Mouse (Mus musculus): ENCODE results near the gene Dgki. TPM values are rescaled to one million over a fixed set of nuclear protein-coding genes. Genes with fewer than 3 reads are reported as not detected.

Gene Dgki
- polyA plus RNA-seq, 1 experiment from 2014 or later = 1.3 TPM

DNA sequence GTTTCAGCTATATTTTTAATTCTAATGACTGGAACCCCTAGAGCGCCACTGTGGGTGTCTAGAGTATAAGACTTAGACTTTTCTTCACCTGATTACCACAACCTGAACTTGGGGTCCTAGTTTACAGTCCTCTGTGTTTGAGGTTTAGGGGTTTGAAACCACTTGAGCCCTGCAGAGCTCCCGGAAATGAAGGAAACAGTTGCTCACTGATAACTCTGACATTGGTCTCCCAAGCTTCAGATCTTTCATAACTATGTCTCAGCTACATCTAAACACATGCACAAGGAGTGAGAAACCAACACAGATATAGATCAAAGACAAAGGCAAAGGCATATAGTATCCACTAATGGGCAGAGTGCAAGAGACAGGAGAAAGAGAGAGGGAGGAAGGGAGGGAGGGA lies 271.7 kb downstream of the Dgki start:
- Histone ChIP-seq H3K36me3 (no peaks in the 10 kb centered on the region), H3K27me3 (no peaks in the 10 kb centered on the region)

DNA sequence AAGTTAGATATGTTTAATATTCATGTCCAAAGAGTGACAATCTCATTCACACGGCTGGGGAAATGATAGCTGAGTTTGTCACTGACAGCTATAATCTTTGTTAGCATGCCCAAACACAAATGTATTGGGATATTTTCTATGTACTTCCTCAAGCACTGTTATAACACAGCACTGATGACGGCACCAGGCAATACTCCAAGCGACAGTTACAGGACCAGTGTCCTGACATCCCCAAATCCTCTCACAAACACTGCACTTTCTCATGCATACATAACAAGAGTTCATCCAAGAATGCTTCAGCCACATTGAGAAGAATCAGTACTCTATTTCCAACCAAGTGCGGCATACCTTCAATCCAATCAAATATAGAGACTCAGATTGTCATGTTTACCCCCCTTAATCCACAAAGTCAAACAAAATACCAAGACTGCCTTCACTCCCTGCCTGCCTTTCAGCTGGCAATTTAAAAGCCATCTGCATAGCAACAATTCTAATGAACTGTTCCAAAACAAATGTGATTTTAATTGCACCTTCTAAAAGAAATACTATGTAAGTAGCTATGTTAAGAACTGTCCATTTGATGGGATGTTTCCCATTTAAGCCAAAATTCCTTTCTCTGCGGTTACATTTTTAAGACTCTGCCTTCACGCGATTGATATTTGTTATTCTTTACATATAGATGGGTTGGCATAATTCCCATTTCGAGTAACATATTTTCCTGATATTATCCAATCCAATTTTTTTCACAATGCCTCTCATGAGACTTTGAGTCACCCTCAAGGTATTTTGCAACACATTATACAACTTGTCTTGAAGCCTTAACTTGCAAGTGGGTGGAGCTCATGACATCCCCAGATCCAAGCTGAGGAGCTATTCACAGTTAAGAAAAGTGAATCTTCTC lies 273.4 kb downstream of the Dgki start:
- Histone ChIP-seq H3K4me1 (no peaks in the 10 kb centered on the region), H3K4me2 (replicated peaks) (no peak overlapping the region), H3K9me3 (no peaks in the 10 kb centered on the region), H3K4me3 (no peak overlapping the region), H3K27ac (no peak overlapping the region), H3K27me3 (no peaks in the 10 kb centered on the region), H3K36me3 (no peaks in the 10 kb centered on the region), H3K9ac (no peak overlapping the region)
- WGBS = 86% methylated on average over 8 of the region's 8 CpGs
- no peak for ATAC-seq (ENCODE audit: low FRiP score, low read depth)

More for the DNA sequence above, 271.7 kb downstream of the Dgki start:
- Histone ChIP-seq H3K9me3 (no peaks in the 10 kb centered on the region), H3K4me1 (no peaks in the 10 kb centered on the region), H3K27ac (no peak overlapping the region), H3K9ac (no peak overlapping the region), H3K4me3 (no peak overlapping the region), H3K4me2 (replicated peaks) (no peak overlapping the region)
- no peak for ATAC-seq (ENCODE audit: low FRiP score, low read depth)
- WGBS = 93% methylated on average over 2 of the region's 2 CpGs

DNA sequence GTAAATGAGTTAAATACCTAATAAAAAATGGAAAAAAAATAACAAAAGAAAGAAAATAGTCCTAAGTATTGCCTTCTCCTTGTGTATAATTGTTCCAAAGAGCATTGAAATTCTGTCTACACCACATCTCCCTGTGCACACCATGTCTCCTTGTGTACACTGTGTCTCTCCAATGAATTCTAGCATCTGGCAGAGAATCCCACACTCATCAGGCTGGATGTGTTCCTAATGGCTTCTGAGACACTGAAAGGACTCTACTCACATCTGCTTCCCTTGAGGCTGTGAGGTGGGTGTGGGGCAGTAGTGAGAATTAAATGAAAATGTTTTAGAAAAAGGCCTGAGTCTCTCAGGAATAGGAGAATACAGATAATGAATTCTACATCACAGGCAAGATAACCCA lies 283.9 kb downstream of the Dgki start:
- no peaks in the 10 kb centered on the region for H3K9me3 ChIP-seq
- no peak overlapping the region for H3K4me3 ChIP-seq
- no peak for ATAC-seq (ENCODE audit: low FRiP score, low read depth)
- no peaks in the 10 kb centered on the region for H3K27me3 ChIP-seq
- no peak overlapping the region for H3K4me2 ChIP-seq (replicated peaks)
- H3K36me3 ChIP-seq = no peaks in the 10 kb centered on the region
- no peak overlapping the region for H3K27ac ChIP-seq
- H3K9ac ChIP-seq = no peak overlapping the region
- no peaks in the 10 kb centered on the region for H3K4me1 ChIP-seq

DNA sequence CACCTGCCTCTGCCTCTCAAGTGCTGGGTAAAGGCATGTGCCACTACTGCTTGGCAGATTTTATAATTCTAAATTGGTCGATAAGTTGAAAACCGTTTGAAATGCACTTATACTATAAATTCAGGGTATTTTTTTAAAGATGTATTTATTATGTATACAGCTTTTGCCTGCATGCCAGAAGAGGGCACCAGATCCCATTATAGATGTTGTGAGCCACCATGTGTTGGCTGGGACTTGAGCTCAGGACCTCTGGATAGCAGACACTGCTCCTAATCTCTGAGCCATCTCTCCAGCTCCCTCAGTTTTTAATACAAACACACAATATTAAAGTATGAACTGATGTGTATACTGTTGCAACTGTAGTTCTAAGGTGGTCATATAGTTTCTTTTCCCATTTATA lies 288.4 kb downstream of the Dgki start:
- no peaks in the 10 kb centered on the region for H3K4me1 ChIP-seq
- H3K4me3 ChIP-seq = no peak overlapping the region
- no peaks in the 10 kb centered on the region for H3K36me3 ChIP-seq
- no peak for ATAC-seq (ENCODE audit: low FRiP score, low read depth)
- no peak overlapping the region for H3K27ac ChIP-seq
- H3K27me3 ChIP-seq = no peaks in the 10 kb centered on the region
- no peak overlapping the region for H3K4me2 ChIP-seq (replicated peaks)
- no peak overlapping the region for H3K9ac ChIP-seq
- 93% methylated on average over 2 of the region's 2 CpGs for WGBS
- no peaks in the 10 kb centered on the region for H3K9me3 ChIP-seq

DNA sequence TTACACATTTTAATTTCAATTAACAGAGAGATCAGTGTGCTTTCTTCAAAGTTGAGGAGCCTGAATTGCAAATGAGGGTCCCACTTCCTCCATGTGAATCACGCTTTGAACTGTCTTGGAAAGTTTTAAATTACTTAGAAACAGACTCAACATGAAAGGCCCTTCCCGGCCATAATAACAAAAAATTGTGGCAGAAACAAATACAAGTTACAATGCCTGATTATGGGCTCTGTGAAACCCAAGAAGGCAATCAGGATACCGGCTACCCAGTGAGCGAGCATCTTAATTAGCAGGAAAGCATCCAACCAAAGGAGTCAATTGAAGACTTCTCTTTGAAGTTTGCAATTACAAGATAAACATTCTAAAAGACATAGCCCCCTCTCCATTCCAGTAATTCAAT lies 292.4 kb downstream of the Dgki start:
- H3K27ac ChIP-seq = no peak overlapping the region
- no peaks in the 10 kb centered on the region for H3K36me3 ChIP-seq
- ATAC-seq (ENCODE audit: low FRiP score, low read depth) = no peak
- H3K9me3 ChIP-seq = no peaks in the 10 kb centered on the region
- H3K9ac ChIP-seq = no peak overlapping the region
- 13% methylated on average over 4 of the region's 4 CpGs for WGBS
- no peaks in the 10 kb centered on the region for H3K27me3 ChIP-seq
- no peak overlapping the region for H3K4me3 ChIP-seq
- no peaks in the 10 kb centered on the region for H3K4me1 ChIP-seq
- H3K4me2 ChIP-seq (replicated peaks) = no peak overlapping the region

DNA sequence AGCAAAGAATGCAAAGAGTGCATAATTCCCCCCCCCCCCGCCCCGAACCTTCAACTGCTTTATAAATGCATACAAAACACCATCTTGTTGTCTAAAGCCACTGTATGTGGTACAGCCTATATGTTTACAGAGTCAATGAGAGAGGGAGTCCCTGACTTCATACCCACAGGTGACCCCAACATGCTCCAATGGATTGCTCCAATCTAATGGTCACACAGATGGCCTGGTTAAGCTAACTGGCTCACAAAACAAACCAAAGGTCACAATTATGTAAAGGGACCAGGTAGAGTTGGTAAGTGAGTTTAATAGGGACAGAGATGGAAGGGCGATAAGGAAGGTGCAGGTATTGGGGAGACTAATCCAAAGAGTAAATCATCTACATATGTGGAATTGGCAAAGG lies 295.1 kb downstream of the Dgki start:
- Histone ChIP-seq H3K4me1 (no peaks in the 10 kb centered on the region), H3K4me2 (replicated peaks) (no peak overlapping the region), H3K27ac (no peak overlapping the region), H3K9me3 (no peaks in the 10 kb centered on the region), H3K36me3 (no peaks in the 10 kb centered on the region), H3K27me3 (no peaks in the 10 kb centered on the region), H3K4me3 (no peak overlapping the region), H3K9ac (no peak overlapping the region)
- 82% methylated on average over 3 of the region's 3 CpGs for WGBS
- no peak for ATAC-seq (ENCODE audit: low FRiP score, low read depth)

DNA sequence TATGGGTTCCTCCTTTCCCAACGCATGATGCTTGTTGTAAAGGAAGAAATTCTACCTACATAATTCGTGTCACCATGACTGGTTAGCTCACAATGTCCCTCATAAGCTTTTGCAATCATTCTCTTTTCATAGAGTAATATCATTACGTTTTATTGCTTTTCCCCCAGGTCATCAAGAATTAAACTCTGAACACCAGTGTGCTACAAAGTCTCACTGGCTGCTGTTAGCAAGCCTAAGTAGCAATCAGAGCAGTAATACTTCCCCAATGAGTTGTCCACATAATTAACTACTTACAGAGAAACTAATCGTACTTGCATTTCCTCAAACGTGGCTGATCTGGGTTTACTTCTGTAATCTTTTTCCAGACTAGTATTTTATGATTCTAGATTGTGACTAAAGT lies 296.7 kb downstream of the Dgki start:
- H3K27ac ChIP-seq = no peak overlapping the region
- WGBS = 49% methylated on average over 5 of the region's 5 CpGs
- no peak overlapping the region for H3K9ac ChIP-seq
- no peak for ATAC-seq (ENCODE audit: low FRiP score, low read depth)
- no peak overlapping the region for H3K4me2 ChIP-seq (replicated peaks)
- H3K9me3 ChIP-seq = no peaks in the 10 kb centered on the region
- no peaks in the 10 kb centered on the region for H3K4me1 ChIP-seq
- no peaks in the 10 kb centered on the region for H3K27me3 ChIP-seq
- H3K36me3 ChIP-seq = no peaks in the 10 kb centered on the region
- H3K4me3 ChIP-seq = no peak overlapping the region

DNA sequence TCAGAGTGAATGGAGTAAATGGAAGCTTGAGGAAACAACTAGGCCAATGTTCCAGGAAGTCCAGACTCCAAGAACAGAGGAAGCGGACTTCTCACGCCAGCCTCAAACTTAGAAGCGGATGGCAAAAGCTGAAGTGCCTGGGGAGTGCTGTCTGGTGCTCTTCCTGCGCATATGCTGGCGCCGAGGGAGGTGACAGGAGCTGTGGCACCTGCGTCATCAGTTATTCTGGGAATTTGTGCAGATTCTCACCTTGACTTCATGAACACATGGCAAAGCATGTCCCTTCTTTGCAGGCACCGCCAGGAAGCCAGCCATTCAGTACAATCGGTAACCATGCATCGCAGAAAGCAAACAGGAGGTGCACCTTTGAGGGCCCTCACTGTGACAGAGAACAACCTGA lies 301.0 kb downstream of the Dgki start:
- H3K4me1 ChIP-seq = no peaks in the 10 kb centered on the region
- no peaks in the 10 kb centered on the region for H3K9me3 ChIP-seq
- H3K4me3 ChIP-seq = no peak overlapping the region

DNA sequence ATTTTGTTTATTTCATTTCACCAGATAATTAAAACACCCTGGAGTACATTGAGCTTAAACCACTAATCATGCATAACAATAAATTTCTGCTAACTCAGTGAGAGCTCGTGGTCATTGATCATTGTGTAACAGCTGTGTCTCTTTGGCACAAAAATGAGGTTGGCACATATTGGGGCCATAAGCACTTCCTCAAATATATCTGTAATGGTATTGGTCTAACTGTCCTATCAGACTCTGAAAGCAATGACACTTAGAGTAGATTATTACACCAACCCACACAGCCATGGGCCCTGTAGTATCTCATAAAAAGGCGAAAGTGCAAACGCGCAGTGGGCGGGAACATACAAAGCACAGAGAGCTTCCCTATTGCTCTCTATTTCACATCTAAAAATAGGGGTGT lies 305.7 kb downstream of the Dgki start:
- no peak overlapping the region for H3K9ac ChIP-seq
- H3K36me3 ChIP-seq = no peaks in the 10 kb centered on the region
- H3K4me3 ChIP-seq = no peak overlapping the region
- no peak overlapping the region for H3K27ac ChIP-seq
- H3K27me3 ChIP-seq = no peaks in the 10 kb centered on the region
- ATAC-seq (ENCODE audit: low FRiP score, low read depth) = no peak
- no peak overlapping the region for H3K4me2 ChIP-seq (replicated peaks)
- 92% methylated on average over 5 of the region's 5 CpGs for WGBS
- no peaks in the 10 kb centered on the region for H3K4me1 ChIP-seq
- H3K9me3 ChIP-seq = no peaks in the 10 kb centered on the region

More for the DNA sequence above, 301.0 kb downstream of the Dgki start:
- ATAC-seq (ENCODE audit: low FRiP score, low read depth) = no peak
- 90% methylated on average over 10 of the region's 10 CpGs for WGBS
- Histone ChIP-seq H3K9ac (no peak overlapping the region), H3K4me2 (replicated peaks) (no peak overlapping the region), H3K36me3 (no peaks in the 10 kb centered on the region), H3K27ac (no peak overlapping the region), H3K27me3 (no peaks in the 10 kb centered on the region)

DNA sequence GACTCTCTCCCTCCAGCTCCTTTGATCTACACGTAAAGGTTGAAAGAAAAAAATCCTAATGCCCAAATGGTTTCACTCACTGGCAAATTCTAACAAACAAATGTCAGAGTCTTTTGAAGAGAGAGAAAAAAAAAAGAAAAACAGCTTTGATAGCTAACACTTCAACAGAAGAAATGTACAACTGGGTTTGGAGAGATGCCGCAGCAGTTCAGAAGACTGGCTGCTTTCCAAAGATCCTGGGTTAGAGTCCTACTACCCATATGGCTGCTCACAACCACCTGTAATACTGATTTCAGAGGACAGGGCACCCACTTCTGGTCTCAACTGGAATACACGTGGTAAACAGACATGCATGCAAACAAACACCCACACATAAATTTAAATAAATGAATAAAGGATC lies 309.8 kb downstream of the Dgki start:
- no peak overlapping the region for H3K4me2 ChIP-seq (replicated peaks)
- ATAC-seq (ENCODE audit: low FRiP score, low read depth) = no peak
- H3K36me3 ChIP-seq = no peaks in the 10 kb centered on the region
- 47% methylated on average over 3 of the region's 3 CpGs for WGBS
- H3K9ac ChIP-seq = no peak overlapping the region
- H3K27me3 ChIP-seq = no peaks in the 10 kb centered on the region
- no peak overlapping the region for H3K4me3 ChIP-seq
- H3K9me3 ChIP-seq = no peaks in the 10 kb centered on the region
- no peaks in the 10 kb centered on the region for H3K4me1 ChIP-seq
- H3K27ac ChIP-seq = no peak overlapping the region

DNA sequence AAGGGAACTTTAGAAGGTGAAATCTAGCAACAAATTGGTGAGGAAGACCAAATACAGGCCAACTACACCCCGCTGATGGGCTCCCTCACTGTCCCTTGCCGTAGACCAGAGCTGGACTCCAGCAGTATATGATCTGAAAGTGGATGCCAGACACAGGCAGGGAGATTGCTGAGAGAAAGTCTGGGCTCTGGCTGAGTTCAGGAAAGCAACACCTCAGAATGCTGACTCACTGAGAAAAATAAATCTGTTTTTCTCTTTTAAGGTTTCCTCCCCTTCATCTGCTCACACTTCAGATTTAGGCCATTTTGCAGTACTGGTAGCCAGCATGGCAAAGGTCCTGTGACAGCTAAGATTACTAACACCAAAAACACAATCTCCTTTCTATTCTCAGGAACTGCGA lies 311.2 kb downstream of the Dgki start:
- no peaks in the 10 kb centered on the region for H3K36me3 ChIP-seq
- no peaks in the 10 kb centered on the region for H3K9me3 ChIP-seq
- no peaks in the 10 kb centered on the region for H3K4me1 ChIP-seq
- no peak overlapping the region for H3K4me3 ChIP-seq
- no peak for ATAC-seq (ENCODE audit: low FRiP score, low read depth)
- 78% methylated on average over 3 of the region's 3 CpGs for WGBS
- H3K4me2 ChIP-seq (replicated peaks) = no peak overlapping the region
- no peaks in the 10 kb centered on the region for H3K27me3 ChIP-seq
- no peak overlapping the region for H3K9ac ChIP-seq
- H3K27ac ChIP-seq = no peak overlapping the region

DNA sequence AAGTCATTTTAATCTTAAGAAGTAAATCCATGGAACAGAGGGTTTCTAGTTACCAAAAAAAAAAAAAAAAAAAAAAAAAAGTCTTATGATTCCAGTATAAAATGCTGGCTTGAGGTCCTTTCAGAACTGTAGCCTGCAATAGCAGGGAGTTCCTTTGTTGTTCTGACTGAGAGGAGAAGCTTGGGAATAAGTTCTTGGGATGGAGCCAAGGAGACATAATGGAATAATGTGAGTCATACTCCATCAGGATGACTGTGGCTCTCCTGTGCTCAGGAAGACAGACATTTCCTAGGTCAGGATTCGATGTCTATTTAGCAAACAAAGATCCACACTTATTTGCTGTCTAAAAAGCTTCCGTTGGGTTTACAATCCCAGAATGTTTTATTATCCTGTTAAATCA lies 318.3 kb downstream of the Dgki start:
- Histone ChIP-seq H3K4me3 (no peak overlapping the region), H3K36me3 (no peaks in the 10 kb centered on the region), H3K9me3 (no peaks in the 10 kb centered on the region), H3K27ac (no peak overlapping the region), H3K9ac (no peak overlapping the region), H3K4me2 (replicated peaks) (no peak overlapping the region), H3K27me3 (no peaks in the 10 kb centered on the region), H3K4me1 (0 out of 2 replicates have a peak, but pooled peaks cover 7% of the 10 kb centered on the region)
- WGBS = 66% methylated on average over 2 of the region's 2 CpGs
- ATAC-seq (ENCODE audit: low FRiP score, low read depth) = no peak; the same call in 1 of the 2 replicates

DNA sequence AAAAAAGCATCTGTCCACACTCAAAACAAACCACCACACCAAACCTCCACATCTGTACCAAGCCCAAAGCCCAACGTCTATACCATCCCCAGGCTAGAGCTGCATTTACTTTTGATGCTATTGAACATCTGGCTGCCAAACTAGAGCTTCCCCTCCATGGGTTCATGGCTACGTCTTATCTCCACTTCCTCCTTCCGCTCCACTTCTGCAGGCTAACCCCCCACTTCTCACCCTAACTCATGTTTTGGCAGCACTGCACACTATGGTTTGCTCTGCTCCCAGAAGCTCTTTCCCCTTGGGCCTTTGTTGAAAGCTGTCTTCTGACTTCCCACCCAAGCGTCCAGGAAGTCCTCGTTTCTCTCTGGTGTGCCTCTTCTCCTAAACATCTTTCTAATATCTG lies 319.5 kb downstream of the Dgki start:
- H3K9ac ChIP-seq = no peak overlapping the region
- no peak for ATAC-seq (ENCODE audit: low FRiP score, low read depth)
- H3K4me3 ChIP-seq = no peak overlapping the region
- 77% methylated on average over 5 of the region's 5 CpGs for WGBS
- H3K27ac ChIP-seq = no peak overlapping the region
- H3K4me2 ChIP-seq (replicated peaks) = no peak overlapping the region
- no peaks in the 10 kb centered on the region for H3K27me3 ChIP-seq
- no peaks in the 10 kb centered on the region for H3K9me3 ChIP-seq
- 0 out of 2 replicates have a peak, but pooled peaks cover 7% of the 10 kb centered on the region for H3K4me1 ChIP-seq
- no peaks in the 10 kb centered on the region for H3K36me3 ChIP-seq
